Comparison of ENCODE assay signal across 13 mouse cellular contexts in genomic region chr13:52283456-52283855, GRCm38 (mm10).
DNase-seq lines count a peak whose midpoint lies in the region; ATAC-seq lines count a peak whose summit lies in the region.
"Had no signal": no experiment of that assay in that cellular context is flagged by ENCODE, and none has a peak within 500 bp of the region (broad histone marks: within the 10 kb centered on the region; RNA-seq: fewer than 3 reads in every experiment).

No protein-coding gene starts in this region.

- DNase-seq in CD4-positive helper T cell, adult 2 months (ENCODE audit: low read depth, low spot score): peak; percentile 7
- DNase-seq in heart, adult 18-20 months: peak; percentile 22 to 37
- DNase-seq in lung, postnatal 25 days (ENCODE audit: low spot score): peak; percentile 41
- no peak for DNase-seq in kidney, adult 8-10 months
- DNase-seq in frontal cortex, postnatal 14 days (ENCODE audit: low spot score in 2 of 2): no peak
- DNase-seq in limb, embryonic 10.5 days (ENCODE audit: low spot score): no peak
- DNase-seq: embryo, embryonic 11 days had no signal

- H3K4me3 ChIP-seq in neural tube, embryonic 15.5 days (replicated peaks): no peak overlapping the region
- no peak overlapping the region for H3K4me3 ChIP-seq in limb, embryonic 10.5 days
- H3K4me3 ChIP-seq: forebrain, embryonic 12.5 days; heart, adult 2 months; limb, embryonic 13.5 days had no signal

- 88% methylated on average over 11 of the region's 11 CpGs for WGBS in neural tube, embryonic 15.5 days
- 84% methylated on average over 11 of the region's 11 CpGs for WGBS in limb, embryonic 10.5 days

- H3K9me3 ChIP-seq in neural tube, embryonic 15.5 days (replicated peaks): no peaks in the 10 kb centered on the region
- no peaks in the 10 kb centered on the region for H3K9me3 ChIP-seq in limb, embryonic 10.5 days (replicated peaks)
- H3K9me3 ChIP-seq: forebrain, embryonic 12.5 days had no signal

- no peak overlapping the region for H3K4me2 ChIP-seq in neural tube, embryonic 15.5 days
- H3K4me2 ChIP-seq: forebrain, embryonic 12.5 days; limb, embryonic 13.5 days had no signal

- H3K36me3 ChIP-seq in neural tube, embryonic 15.5 days: no peaks in the 10 kb centered on the region
- H3K36me3 ChIP-seq in limb, embryonic 10.5 days: no peaks in the 10 kb centered on the region
- H3K36me3 ChIP-seq: forebrain, embryonic 12.5 days; limb, embryonic 13.5 days had no signal

- H3K4me1 ChIP-seq in neural tube, embryonic 15.5 days: peaks cover 2% of the 10 kb centered on the region; the same call in 1 of the 2 replicates
- H3K4me1 ChIP-seq in limb, embryonic 10.5 days: peaks cover 1% of the 10 kb centered on the region; the same call in 1 of the 2 replicates

- H3K27me3 ChIP-seq in neural tube, embryonic 15.5 days (replicated peaks): no peaks in the 10 kb centered on the region
- H3K27me3 ChIP-seq in limb, embryonic 10.5 days (ENCODE audit: low read depth, poor library complexity, severe bottlenecking): peaks cover 2% of the 10 kb centered on the region; the same call in 1 of the 2 replicates
- H3K27me3 ChIP-seq: forebrain, embryonic 12.5 days; limb, embryonic 13.5 days had no signal

- no peak overlapping the region for H3K27ac ChIP-seq in neural tube, embryonic 15.5 days (replicated peaks)
- no peak overlapping the region for H3K27ac ChIP-seq in limb, embryonic 10.5 days
- H3K27ac ChIP-seq: forebrain, embryonic 12.5 days; heart, adult 2 months; limb, embryonic 13.5 days had no signal

- H3K9ac ChIP-seq in neural tube, embryonic 15.5 days (replicated peaks): no peak overlapping the region
- H3K9ac ChIP-seq: forebrain, embryonic 12.5 days; limb, embryonic 13.5 days had no signal

- ATAC-seq in hematopoietic stem cell, adult 5-6 weeks (replicated peaks in 1 of 2; ENCODE audit: insufficient read depth in 1 of 2, low FRiP score in 2 of 2, low TSS enrichment in 1 of 2, low read depth in 1 of 2, poor library complexity in 2 of 2, severe bottlenecking in 2 of 2): peak; percentile 86 to 90
- ATAC-seq in neural tube, embryonic 15.5 days (ENCODE audit: low FRiP score): no peak
- ATAC-seq: intestine, embryonic 16.5 days had no signal

Comparison
In these comparisons a context has a peak if more than half of its experiments do, and no peak if none do; other contexts are left out.
1. DNase-seq: peak in CD4-positive helper T cell, adult 2 months (single experiment), heart, adult 18-20 months (2 of 2) and lung, postnatal 25 days (single experiment); none in kidney, adult 8-10 months (0 of 2), frontal cortex, postnatal 14 days (0 of 2) and limb, embryonic 10.5 days (single experiment).